Mouse (Mus musculus) bone marrow, adult 2 months (tissue): ENCODE results near the gene Milr1. TPM values are rescaled to one million over a fixed set of nuclear protein-coding genes. Genes with fewer than 3 reads are reported as not detected.

ENCODE experiments used
- H3K27ac ChIP-seq: fragments of 200-500 bp; 2 replicates; pipeline ENCODE4 v1.5.1; 2012; ENCODE audit warnings: low read depth, mild to moderate bottlenecking, control low read depth, inconsistent platforms, low read length; ENCODE audit not compliant: control insufficient read depth, poor library complexity, insufficient read depth
- H3K4me1 ChIP-seq: fragments of 200-500 bp; 2 replicates; pipeline ENCODE4 v1.6.1; 2011; ENCODE audit warnings: low read length; ENCODE audit not compliant: control insufficient read depth, insufficient read depth
- H3K4me3 ChIP-seq: fragments of 200-500 bp; replicated peaks from 2 replicates; pipeline ENCODE3; 2011; ENCODE audit warnings: mild to moderate bottlenecking, low read depth, low read length, control low read depth; ENCODE audit not compliant: control insufficient read depth
- CTCF ChIP-seq: fragments of 200-500 bp; IDR thresholded peaks from 2 replicates; pipeline ENCODE4 v1.5.1; 2011; ENCODE audit warnings: low read length, control low read depth; ENCODE audit not compliant: control insufficient read depth, insufficient read depth
- POLR2A ChIP-seq: fragments of 200-500 bp; IDR thresholded peaks from 2 replicates; pipeline ENCODE4 v1.6.1; 2011; ENCODE audit warnings: low read depth, mild to moderate bottlenecking, control low read depth, low read length, borderline replicate concordance; ENCODE audit not compliant: control insufficient read depth
- WGBS: fragments of 180-500 bp; shearing (Covaris S2); methylation state at CpG from one replicate; pipeline ENCODE4 v1.1.7; 2018; 5-methylcytosine and 5-hydroxymethylcytosine counted together
- polyA plus RNA-seq: library from polyadenylated mRNA; stranded (reverse); fragments of >200 nt; gene quantifications from 2 replicates; pipeline ENCODE4 v1.2.4, GENCODE M21; 2011; ENCODE audit warnings: low replicate concordance; ENCODE audit not compliant: missing spikeins, insufficient read depth, insufficient read length

Milr1 gene
- polyA plus RNA-seq, 1 experiment: 38.3 TPM

DNA sequence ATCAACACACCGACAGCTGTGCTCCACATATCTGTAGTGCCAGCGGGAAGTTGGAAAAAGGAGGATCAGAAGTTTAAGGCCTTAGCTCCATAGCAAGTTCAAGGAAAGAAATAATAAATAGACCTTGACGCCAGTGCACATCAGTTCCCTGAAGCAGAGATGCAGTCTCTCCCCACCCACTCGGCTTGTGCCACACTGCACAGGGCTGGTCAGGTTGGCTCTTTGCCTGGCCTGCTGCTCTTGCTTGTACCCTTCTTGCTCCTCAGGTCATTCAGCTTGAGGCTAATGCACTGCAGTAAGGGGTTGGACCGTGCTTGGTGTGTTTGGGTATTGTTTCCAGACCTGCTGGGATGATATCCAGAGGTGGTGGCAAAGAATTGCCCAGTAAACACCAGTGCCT, 9.5 kb downstream of the Milr1 start:
- TF ChIP-seq CTCF (no peak), POLR2A (no peak)
- Histone ChIP-seq H3K27ac (peak overlapping the region; percentile 92), H3K4me1 (peaks cover 24% of the 10 kb centered on the region), H3K4me3 (no peak overlapping the region)
- WGBS: 66% methylated on average over 5 of the region's 5 CpGs

DNA sequence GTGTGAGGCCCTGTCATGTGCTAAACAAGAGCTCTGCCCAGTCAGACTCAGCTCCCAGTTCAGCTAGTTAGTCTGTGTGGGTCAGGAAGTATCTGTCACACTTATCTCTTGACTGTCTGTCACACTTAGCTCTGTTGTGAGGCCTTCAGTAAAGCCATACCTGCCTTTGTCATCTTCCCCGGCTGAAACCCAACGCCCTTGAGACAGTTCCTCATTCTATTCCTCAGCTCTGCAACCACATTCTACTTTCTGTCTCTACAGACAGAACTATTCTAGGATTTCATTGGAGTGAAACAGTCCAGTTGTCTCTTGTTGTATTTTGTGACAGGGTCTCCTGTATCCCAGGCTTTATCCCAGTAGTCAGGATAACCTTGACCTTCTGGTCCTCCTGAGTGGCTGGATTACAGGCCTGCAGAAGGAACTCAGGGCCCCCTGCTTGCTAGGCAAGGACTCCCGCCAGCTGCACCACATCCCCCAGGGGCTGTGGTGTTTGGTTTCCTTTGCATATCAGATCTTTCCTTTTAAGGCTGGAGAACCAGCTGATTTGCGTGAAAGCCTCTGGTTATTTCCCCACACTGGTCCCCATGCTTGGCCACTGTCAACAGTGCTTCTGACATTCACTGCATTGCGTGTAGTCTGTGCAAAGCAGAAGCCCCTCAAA, 11.2 kb downstream of the Milr1 start:
- WGBS: under 1% methylated on average over 5 of the region's 5 CpGs
- peak; percentile 16; the same call in 1 of the 2 replicates for TF ChIP-seq POLR2A
- TF ChIP-seq CTCF: no peak
- no peak overlapping the region for H3K4me3 ChIP-seq
- H3K27ac ChIP-seq: peak overlapping the region; percentile 92
- H3K4me1 ChIP-seq: peaks cover 24% of the 10 kb centered on the region

- Histone ChIP-seq H3K4me3 (no peak overlapping the region), H3K27ac (peak overlapping the region; percentile 92), H3K4me1 (peaks cover 24% of the 10 kb centered on the region)
- TF ChIP-seq CTCF (no peak), POLR2A (no peak; the same call in 1 of the 2 replicates)
- WGBS: 30% methylated on average over 9 of the region's 9 CpGs
Observed at GRCm38 (mm10) chr11:106762800-106763185, 11.8 kb downstream of the Milr1 start.

- H3K4me3 ChIP-seq: no peak overlapping the region
- 86% methylated on average over 4 of the region's 4 CpGs for WGBS
- peaks cover 7% of the 10 kb centered on the region; the same call in 1 of the 2 replicates for H3K4me1 ChIP-seq
- TF ChIP-seq CTCF (no peak), POLR2A (no peak)
- H3K27ac ChIP-seq: no peak overlapping the region
Observed at GRCm38 (mm10) chr11:106766611-106767162, 15.7 kb downstream of the Milr1 start.

DNA sequence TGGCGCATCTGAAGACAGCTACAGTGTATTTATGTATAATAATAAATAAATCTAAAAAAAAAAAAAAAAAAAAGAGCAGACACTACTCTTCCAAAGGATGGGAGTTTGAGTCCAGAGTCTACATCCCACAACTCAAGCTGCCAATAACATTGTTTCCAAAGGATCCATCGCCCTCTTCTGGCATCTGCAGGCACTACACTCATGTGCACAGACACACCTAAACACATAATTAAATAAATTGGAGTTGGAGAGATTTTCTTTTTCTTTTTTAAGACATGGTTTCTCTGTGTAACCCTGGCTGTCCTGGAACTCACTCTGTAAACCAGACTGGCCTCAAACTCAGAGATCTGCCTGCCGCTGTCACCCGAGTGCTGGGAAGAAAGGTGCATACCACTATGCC, 16.5 kb downstream of the Milr1 start:
- TF ChIP-seq POLR2A: no peak
- no peak overlapping the region for H3K4me3 ChIP-seq
- peaks cover 5% of the 10 kb centered on the region; the same call in 1 of the 2 replicates for H3K4me1 ChIP-seq
- H3K27ac ChIP-seq: no peak overlapping the region
- WGBS: 89% methylated on average over 4 of the region's 4 CpGs

GRCm38 (mm10) chr11:106770195-106770974, 19.4 kb downstream of the Milr1 start:
- 72% methylated on average over 9 of the region's 9 CpGs for WGBS
- TF ChIP-seq CTCF: peak; percentile 79
- TF ChIP-seq POLR2A: no peak
- Histone ChIP-seq H3K27ac (no peak overlapping the region), H3K4me3 (no peak overlapping the region), H3K4me1 (no peaks in the 10 kb centered on the region; the same call in 1 of the 2 replicates)

- WGBS: 86% methylated on average over 9 of the region's 9 CpGs
- Histone ChIP-seq H3K4me1 (no peaks in the 10 kb centered on the region; the same call in 1 of the 2 replicates), H3K4me3 (no peak overlapping the region), H3K27ac (no peak overlapping the region)
- TF ChIP-seq POLR2A (no peak), CTCF (no peak)
Observed at GRCm38 (mm10) chr11:106773061-106773460, 22.0 kb downstream of the Milr1 start.

DNA sequence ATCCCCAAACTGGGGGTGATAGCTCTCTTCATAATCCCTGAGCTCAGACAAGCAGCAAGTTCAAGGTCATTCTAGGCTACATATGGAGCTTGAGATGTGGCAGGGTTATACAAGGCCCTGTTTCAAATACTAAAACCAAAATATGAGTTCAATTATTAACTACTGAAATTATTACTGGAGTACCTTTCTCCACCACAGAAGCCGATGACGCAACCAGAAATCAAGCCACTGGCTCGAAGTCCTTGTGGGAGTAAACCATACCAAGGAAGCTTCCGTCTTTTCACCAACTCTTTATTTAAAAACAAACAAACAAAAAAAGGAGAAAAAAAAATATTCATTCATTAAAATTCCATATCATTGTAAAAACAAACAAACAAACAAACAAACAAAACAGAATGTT, 25.9 kb downstream of the Milr1 start:
- Histone ChIP-seq H3K27ac (no peak overlapping the region), H3K4me1 (no peaks in the 10 kb centered on the region; the same call in none of the 2 replicates), H3K4me3 (no peak overlapping the region)
- 44% methylated on average over 4 of the region's 4 CpGs for WGBS
- TF ChIP-seq POLR2A: no peak
- TF ChIP-seq CTCF: no peak
